Mouse (Mus musculus) forebrain, embryonic 11.5 days (tissue): ENCODE results near the gene Rrbp1. TPM values are rescaled to one million over a fixed set of nuclear protein-coding genes. Genes with fewer than 3 reads are reported as not detected.

Experiments
- ATAC-seq: fragments of 200-750 bp; cut with Nextera tagmentation; replicated peaks from 2 replicates; pipeline ENCODE4 v1.8.0; 2017; ENCODE audit warnings: moderate TSS enrichment; ENCODE audit not compliant: low FRiP score
- DNase-seq: peaks from one replicate; pipeline ENCODE4 v3.0.0-alpha.2; 2017; ENCODE audit warnings: low spot score
- H3K27ac ChIP-seq: fragments of 300-500 bp; sonication (generic); 2 replicates; pipeline ENCODE4 v1.5.1; 2014; ENCODE audit warnings: low read depth, low read length
- H3K27me3 ChIP-seq: fragments of 300-500 bp; sonication (generic); 2 replicates; pipeline ENCODE4 v1.6.1; 2014; ENCODE audit warnings: mild to moderate bottlenecking, low read length, mixed read lengths; ENCODE audit not compliant: control insufficient read depth, insufficient read depth
- H3K36me3 ChIP-seq: fragments of 300-500 bp; sonication (generic); 2 replicates; pipeline ENCODE4 v1.6.1; 2014; ENCODE audit warnings: mild to moderate bottlenecking, low read length, moderate library complexity, mixed read lengths; ENCODE audit not compliant: control insufficient read depth, insufficient read depth
- H3K4me1 ChIP-seq: fragments of 300-500 bp; sonication (generic); replicated peaks from 2 replicates; pipeline ENCODE4 v1.6.1; 2014; ENCODE audit warnings: low read length, mixed read lengths; ENCODE audit not compliant: control insufficient read depth, insufficient read depth
- H3K4me2 ChIP-seq: fragments of 300-500 bp; sonication (generic); 2 replicates; pipeline ENCODE4 v1.6.1; 2014; ENCODE audit warnings: low read depth, mild to moderate bottlenecking, low read length, moderate library complexity, mixed read lengths; ENCODE audit not compliant: severe bottlenecking
- H3K4me3 ChIP-seq: fragments of 300-500 bp; sonication (generic); 2 replicates; pipeline ENCODE4 v1.5.1; 2014; ENCODE audit warnings: low read depth, low read length
- H3K9ac ChIP-seq: fragments of 300-500 bp; sonication (generic); 2 replicates; pipeline ENCODE4 v1.6.1; 2014; ENCODE audit warnings: low read length
- H3K9me3 ChIP-seq: fragments of 300-500 bp; sonication (generic); 2 replicates; pipeline ENCODE4 v1.6.1; 2016; ENCODE audit warnings: low read length, mixed read lengths; ENCODE audit not compliant: control insufficient read depth
- WGBS: fragments of 180-500 bp; shearing (Covaris S2); extraction: QIAGEN DNeasy Blood & Tissue Kit; methylation state at CpG from one replicate; pipeline ENCODE4 v1.1.7; 2014; 5-methylcytosine and 5-hydroxymethylcytosine counted together
- polyA plus RNA-seq: library from polyadenylated mRNA; unstranded; fragments of >200 nt; fragmentation: Nextera tagmentation; extraction: Ambion mirVana; gene quantifications from 2 replicates; pipeline ENCODE4 v1.2.1, GENCODE M21; 2014

The Rrbp1 gene
- polyA plus RNA-seq, 1 experiment from 2014 or later: 30.0 TPM

DNA sequence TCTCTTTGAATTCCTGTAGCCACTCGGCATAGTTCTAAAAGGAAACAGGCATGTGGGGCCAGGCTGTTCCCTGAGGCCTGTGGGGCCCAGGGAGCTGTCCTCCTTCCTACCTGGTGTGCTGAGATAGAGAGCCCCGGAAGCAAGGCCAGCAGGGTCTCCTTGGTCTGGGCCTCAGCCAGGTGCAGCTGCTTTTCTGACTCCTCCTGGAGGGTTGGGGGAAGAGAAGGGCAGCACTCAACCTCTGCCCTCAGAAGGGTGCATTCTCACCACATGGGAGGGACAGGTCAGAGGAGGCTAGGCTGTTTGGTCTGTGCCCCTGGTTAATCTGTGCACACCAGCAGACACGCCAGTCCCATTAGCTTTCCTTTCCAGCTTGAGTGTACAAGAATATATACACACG, 56.1 kb downstream of the Rrbp1 start:
- 93% methylated on average over 4 of the region's 4 CpGs for WGBS
- Histone ChIP-seq H3K9ac (no peak overlapping the region), H3K4me3 (no peak overlapping the region), H3K9me3 (no peaks in the 10 kb centered on the region), H3K36me3 (peaks cover 2% of the 10 kb centered on the region; the same call in 1 of the 2 replicates), H3K4me1 (no peaks in the 10 kb centered on the region), H3K27me3 (no peaks in the 10 kb centered on the region), H3K27ac (no peak overlapping the region), H3K4me2 (no peak overlapping the region)
- DNase-seq: peak; percentile 42
- ATAC-seq: no peak

DNA sequence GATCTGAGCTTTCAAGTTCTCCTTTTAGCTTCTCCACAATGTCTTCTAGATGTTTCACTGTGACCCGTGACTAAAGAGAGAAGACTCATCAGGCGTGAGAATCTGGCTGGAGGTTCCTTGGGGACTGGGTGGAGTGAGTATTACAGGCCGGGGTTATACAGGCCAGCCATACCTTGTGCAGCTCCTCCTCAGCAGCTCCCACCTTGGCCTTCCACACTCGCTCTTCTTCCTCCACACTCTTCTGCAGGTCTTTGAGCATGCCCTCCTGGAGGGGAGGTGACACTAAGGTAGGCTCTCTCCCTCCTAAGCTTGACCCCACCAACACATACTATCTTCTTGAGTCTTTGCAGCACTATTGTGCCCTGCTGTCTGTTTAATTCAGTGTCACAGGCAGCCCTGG, 57.1 kb downstream of the Rrbp1 start:
- Histone ChIP-seq H3K4me3 (no peak overlapping the region), H3K27me3 (no peaks in the 10 kb centered on the region), H3K9ac (no peak overlapping the region), H3K27ac (no peak overlapping the region), H3K36me3 (peaks cover 2% of the 10 kb centered on the region; the same call in 1 of the 2 replicates), H3K9me3 (no peaks in the 10 kb centered on the region), H3K4me2 (no peak overlapping the region), H3K4me1 (no peaks in the 10 kb centered on the region)
- DNase-seq (peak; percentile 46), ATAC-seq (no peak)
- 91% methylated on average over 4 of the region's 4 CpGs for WGBS

DNA sequence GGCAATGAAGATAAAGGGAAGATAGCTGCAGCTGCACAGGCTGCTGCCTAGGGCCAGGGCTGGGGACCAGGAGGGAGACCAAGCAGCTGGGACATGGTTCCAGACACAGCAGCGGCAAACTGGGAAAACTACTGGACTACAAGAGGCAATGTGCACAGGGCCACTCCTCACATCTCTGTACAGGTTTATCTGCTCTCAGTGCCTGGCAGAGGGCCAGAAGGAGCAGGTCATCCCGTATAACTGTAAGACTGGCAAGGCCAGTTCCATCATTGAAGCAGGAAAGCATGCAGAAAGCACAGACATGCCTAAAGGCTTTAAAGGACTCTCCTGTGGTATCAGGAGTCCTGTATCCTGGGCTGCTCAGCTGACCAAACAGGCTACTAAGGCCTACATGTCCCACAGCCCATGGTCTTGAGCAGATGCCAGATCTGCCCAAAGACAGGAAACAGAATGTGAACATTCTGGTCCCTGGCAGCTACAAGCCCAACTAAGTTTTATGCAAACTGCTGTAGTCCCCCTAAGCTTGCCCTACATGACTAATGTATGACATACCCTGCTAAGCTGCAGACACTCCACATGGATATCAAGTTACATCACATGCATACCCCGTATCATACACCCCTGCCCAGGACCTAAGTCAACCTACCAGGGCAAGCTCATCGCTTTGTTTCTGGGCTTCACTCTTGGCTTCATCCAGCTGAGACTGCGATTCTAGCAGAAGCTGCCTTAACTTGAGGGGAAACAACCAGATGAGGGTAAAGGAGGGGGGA, 59.3 kb downstream of the Rrbp1 start:
- H3K36me3 ChIP-seq: no peaks in the 10 kb centered on the region; the same call in 1 of the 2 replicates
- H3K27ac ChIP-seq: no peak overlapping the region
- no peak overlapping the region for H3K9ac ChIP-seq
- no peak overlapping the region for H3K4me2 ChIP-seq
- ATAC-seq (no peak), DNase-seq (peak; percentile 41)
- no peaks in the 10 kb centered on the region for H3K4me1 ChIP-seq
- 89% methylated on average over 5 of the region's 5 CpGs for WGBS
- no peaks in the 10 kb centered on the region for H3K9me3 ChIP-seq
- no peak overlapping the region for H3K4me3 ChIP-seq
- H3K27me3 ChIP-seq: no peaks in the 10 kb centered on the region

DNA sequence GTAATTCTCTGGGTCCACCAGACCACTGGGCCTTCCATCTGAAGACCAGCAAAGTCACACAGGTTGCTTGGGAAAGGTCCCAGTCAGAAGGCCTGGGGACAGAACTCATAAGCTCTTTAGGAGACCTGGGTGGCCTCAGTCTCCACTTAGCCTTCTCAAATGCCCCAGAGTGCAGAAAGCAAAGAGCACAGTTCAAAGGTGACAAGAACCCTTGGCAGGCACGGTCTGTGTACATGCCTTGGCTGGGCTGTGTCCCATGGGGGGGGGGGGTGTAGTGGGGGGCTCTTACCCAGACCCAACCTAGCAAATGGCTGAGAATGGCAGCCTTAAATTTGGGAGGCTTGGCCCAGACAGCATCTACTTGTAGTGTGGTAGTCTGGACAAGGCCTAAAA, 60.0 kb downstream of the Rrbp1 start:
- Histone ChIP-seq H3K27ac (no peak overlapping the region), H3K36me3 (no peaks in the 10 kb centered on the region; the same call in 1 of the 2 replicates), H3K4me3 (no peak overlapping the region), H3K9me3 (no peaks in the 10 kb centered on the region), H3K9ac (no peak overlapping the region), H3K4me2 (no peak overlapping the region), H3K27me3 (no peaks in the 10 kb centered on the region), H3K4me1 (no peaks in the 10 kb centered on the region)
- 79% methylated on average over 1 of the region's 1 CpGs for WGBS
- ATAC-seq (no peak), DNase-seq (peak; percentile 30)

DNA sequence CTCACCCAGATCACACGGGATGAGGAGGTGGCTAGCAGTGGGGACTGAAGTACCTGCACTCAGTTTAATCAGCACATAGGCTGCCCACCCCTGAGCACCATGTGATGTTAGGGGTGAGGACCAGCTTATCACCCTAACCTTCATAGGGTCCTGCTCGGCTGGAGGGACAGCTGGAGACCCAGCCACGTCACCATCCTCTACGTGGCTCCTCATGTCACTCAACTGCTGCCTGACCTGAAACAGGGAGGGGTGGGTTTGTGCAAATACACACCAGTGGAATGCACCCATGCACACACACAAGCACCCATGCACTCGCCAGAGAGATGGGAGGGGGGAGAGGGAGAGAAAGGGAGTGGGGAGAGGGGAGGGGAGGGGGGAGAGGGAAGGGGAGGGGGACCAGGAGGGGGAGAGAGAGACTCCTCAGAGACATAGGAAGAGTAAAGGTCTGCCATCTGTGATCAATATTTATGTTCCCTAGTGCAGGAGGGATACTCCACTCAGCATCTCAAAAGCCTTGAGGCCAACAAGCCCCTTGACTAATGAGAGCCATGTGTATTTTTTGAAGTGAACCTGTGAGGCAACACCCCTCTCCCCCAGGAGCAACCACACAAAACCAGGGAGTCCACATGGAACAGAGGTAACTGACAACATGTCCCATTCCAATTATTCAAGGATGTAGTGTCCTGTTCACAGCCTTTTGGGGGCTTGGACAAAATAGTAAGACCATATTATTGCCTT, 60.6 kb downstream of the Rrbp1 start:
- no peaks in the 10 kb centered on the region for H3K9me3 ChIP-seq
- H3K9ac ChIP-seq: no peak overlapping the region
- ATAC-seq (no peak), DNase-seq (peak; percentile 48)
- H3K27ac ChIP-seq: no peak overlapping the region
- no peaks in the 10 kb centered on the region for H3K27me3 ChIP-seq
- H3K4me1 ChIP-seq: no peaks in the 10 kb centered on the region
- WGBS: 82% methylated on average over 5 of the region's 5 CpGs
- H3K4me3 ChIP-seq: no peak overlapping the region
- H3K36me3 ChIP-seq: no peaks in the 10 kb centered on the region; the same call in 1 of the 2 replicates
- no peak overlapping the region for H3K4me2 ChIP-seq

DNA sequence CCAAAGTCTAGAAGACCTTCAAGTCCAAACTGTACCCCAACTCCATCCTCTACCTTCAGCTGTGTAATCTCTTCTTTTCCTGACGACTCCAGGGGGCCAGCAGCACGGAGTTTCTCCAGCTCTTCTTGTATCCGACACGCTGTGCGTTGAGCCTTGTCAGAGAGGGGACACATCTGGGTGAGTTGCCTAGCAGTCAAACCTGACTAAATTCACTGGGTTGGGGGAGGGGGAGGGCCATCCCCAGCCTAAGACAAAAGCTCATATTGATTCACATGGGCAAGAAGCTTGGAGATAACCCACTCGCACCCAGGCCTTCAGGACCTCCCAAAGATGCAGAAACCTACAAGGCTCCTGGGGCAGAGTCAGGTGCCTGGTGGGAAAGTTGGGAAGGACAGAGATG, 61.8 kb downstream of the Rrbp1 start:
- H3K9ac ChIP-seq: no peak overlapping the region
- H3K27ac ChIP-seq: no peak overlapping the region
- H3K4me1 ChIP-seq: no peaks in the 10 kb centered on the region
- no peaks in the 10 kb centered on the region; the same call in 1 of the 2 replicates for H3K36me3 ChIP-seq
- 94% methylated on average over 6 of the region's 6 CpGs for WGBS
- H3K27me3 ChIP-seq: no peaks in the 10 kb centered on the region
- DNase-seq (peak; percentile 45), ATAC-seq (no peak)
- H3K4me3 ChIP-seq: no peak overlapping the region
- H3K4me2 ChIP-seq: no peak overlapping the region
- no peaks in the 10 kb centered on the region for H3K9me3 ChIP-seq

DNA sequence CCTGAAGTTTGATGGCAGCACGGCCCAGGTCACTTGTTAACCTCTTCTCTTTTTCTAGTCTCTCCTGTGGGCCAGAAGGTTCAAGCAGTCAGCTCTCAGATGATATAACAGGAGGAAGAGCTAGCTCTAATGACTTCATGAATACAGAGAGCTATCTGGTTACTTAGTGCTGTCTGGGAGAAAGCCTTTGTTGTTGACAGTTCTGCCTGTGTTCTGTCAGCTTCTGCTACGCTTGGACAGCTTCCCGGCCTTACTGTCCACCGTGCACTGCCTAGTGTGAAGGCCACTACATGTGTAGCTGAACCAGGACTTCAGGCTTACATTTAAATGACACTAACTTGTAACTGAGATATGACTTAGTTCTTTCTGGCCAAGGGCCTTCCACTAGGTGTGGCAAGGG, 62.6 kb downstream of the Rrbp1 start:
- ATAC-seq (no peak), DNase-seq (no peak)
- H3K9me3 ChIP-seq: no peaks in the 10 kb centered on the region
- no peak overlapping the region for H3K9ac ChIP-seq
- H3K36me3 ChIP-seq: peaks cover 4% of the 10 kb centered on the region; the same call in 1 of the 2 replicates
- H3K4me3 ChIP-seq: no peak overlapping the region
- no peak overlapping the region for H3K27ac ChIP-seq
- H3K4me1 ChIP-seq: no peaks in the 10 kb centered on the region
- H3K27me3 ChIP-seq: no peaks in the 10 kb centered on the region
- WGBS: 98% methylated on average over 4 of the region's 4 CpGs
- H3K4me2 ChIP-seq: no peak overlapping the region

DNA sequence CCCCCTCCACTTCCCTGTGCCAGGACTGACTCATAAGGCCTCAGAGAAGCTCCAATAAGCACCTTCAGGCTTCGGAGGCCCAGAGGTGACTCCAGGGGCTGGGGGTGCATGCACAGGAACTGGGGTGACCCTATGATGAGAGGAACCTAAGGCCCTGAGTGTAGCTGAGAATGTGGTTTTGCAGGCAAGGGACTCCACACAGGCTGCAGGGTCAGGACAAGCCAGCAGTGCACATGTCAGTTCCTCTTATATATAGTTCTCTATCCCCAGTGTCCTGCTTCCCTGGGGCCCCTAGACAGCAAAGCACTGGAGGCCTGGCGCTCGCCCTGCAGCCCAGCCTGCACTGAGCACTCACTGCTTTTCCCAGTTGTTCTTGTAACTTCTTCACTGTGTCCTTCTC, 63.1 kb downstream of the Rrbp1 start:
- Histone ChIP-seq H3K27me3 (no peaks in the 10 kb centered on the region), H3K9me3 (no peaks in the 10 kb centered on the region), H3K36me3 (peaks cover 5% of the 10 kb centered on the region; the same call in 1 of the 2 replicates), H3K4me3 (no peak overlapping the region), H3K4me2 (no peak overlapping the region), H3K9ac (no peak overlapping the region), H3K4me1 (no peaks in the 10 kb centered on the region), H3K27ac (no peak overlapping the region)
- 91% methylated on average over 3 of the region's 3 CpGs for WGBS
- DNase-seq (peak; percentile 41), ATAC-seq (no peak)
